Mouse (Mus musculus) testis, adult 2 months (tissue): ENCODE results near the gene St7.

Source experiments
- CTCF ChIP-seq: fragments of 200-500 bp; IDR thresholded peaks from 2 replicates; pipeline ENCODE4 v1.5.1; 2012; ENCODE audit warnings: low read depth, mild to moderate bottlenecking, inconsistent platforms, low read length, moderate library complexity; ENCODE audit not compliant: control insufficient read depth, insufficient read depth, insufficient replicate concordance
- POLR2A ChIP-seq: fragments of 200-500 bp; IDR thresholded peaks from 2 replicates; pipeline ENCODE4 v1.6.1; 2012; ENCODE audit warnings: low read depth, mild to moderate bottlenecking, inconsistent platforms, low read length, moderate library complexity; ENCODE audit not compliant: control insufficient read depth

DNA sequence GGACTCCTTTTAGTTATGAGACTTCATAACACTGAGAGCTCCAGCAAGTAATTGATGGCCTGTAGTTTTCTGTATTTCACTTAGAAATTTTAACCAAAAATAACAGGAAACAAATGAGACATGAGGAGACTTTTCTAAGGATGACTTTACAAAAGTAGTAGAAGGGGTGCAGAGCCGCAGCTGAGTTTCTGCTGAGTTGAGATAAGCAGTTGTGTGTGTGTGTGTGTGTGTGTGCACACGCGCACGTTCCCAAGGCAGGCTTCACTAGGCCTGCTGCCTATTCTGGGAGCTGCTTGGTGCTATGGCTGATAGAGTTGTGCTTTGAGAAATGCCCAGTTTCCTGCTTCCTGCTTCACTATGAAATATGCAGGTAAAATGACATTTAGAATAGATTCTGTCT is 50.6 kb downstream of the St7 start:
- TF ChIP-seq CTCF (no peak), POLR2A (no peak)
